Mouse (Mus musculus): ENCODE data around the gene Ppib. TPM values are rescaled to one million over a fixed set of nuclear protein-coding genes. Genes with fewer than 3 reads are reported as not detected.

Ppib gene
- polyA plus RNA-seq, 1 experiment from 2014 or later = 551 TPM

Other genes starting within 250 kb of the Ppib start
- gene Zfp609, start 232.7 kb upstream of the Ppib start, polyA plus RNA-seq (2014; fragmentation: Nextera tagmentation; extraction: Ambion mirVana) = 7.3 and 8.2 TPM in 2 replicates
- gene Pclaf, start 170.0 kb upstream of the Ppib start, polyA plus RNA-seq (2014; fragmentation: Nextera tagmentation; extraction: Ambion mirVana) = 280 and 311 TPM in 2 replicates
- 35.3 and 40.6 TPM in 2 replicates for gene Trip4, start 151.4 kb upstream of the Ppib start, polyA plus RNA-seq (2014; fragmentation: Nextera tagmentation; extraction: Ambion mirVana)
- gene Csnk1g1, start 151.3 kb upstream of the Ppib start, polyA plus RNA-seq (2014; fragmentation: Nextera tagmentation; extraction: Ambion mirVana) = 15.9 and 18.6 TPM in 2 replicates
- gene Snx22, start 9.5 kb downstream of the Ppib start, polyA plus RNA-seq (2014; fragmentation: Nextera tagmentation; extraction: Ambion mirVana) = 2.3 and 2.9 TPM in 2 replicates
- 123 and 127 TPM in 2 replicates for gene Snx1, start 66.4 kb downstream of the Ppib start, polyA plus RNA-seq (2014; fragmentation: Nextera tagmentation; extraction: Ambion mirVana)
- 177 and 178 TPM in 2 replicates for gene Ciao2a, start 66.4 kb downstream of the Ppib start, polyA plus RNA-seq (2014; fragmentation: Nextera tagmentation; extraction: Ambion mirVana)
- gene Dapk2, start 98.0 kb downstream of the Ppib start, polyA plus RNA-seq (2014; fragmentation: Nextera tagmentation; extraction: Ambion mirVana) = 4.0 and 4.3 TPM in 2 replicates

Data from limb, embryonic 11.5 days (tissue).